In genomic region chr17:79291672-79292071, GRCm38 (mm10) we compare ENCODE assay signal across 20 mouse cellular contexts.
"Had no signal": no experiment of that assay in that cellular context is flagged by ENCODE, and none has a peak within 500 bp of the region (broad histone marks: within the 10 kb centered on the region; RNA-seq: fewer than 3 reads in every experiment).

No protein-coding gene starts in this region.

- H3K9me3 ChIP-seq: midbrain, embryonic 10.5 days; midbrain, embryonic 13.5 days; midbrain, embryonic 15.5 days; neural tube, embryonic 13.5 days; neural tube, embryonic 15.5 days; stomach, embryonic 15.5 days had no signal

- H3K4me3 ChIP-seq: midbrain, embryonic 10.5 days; midbrain, embryonic 13.5 days; midbrain, embryonic 15.5 days; myocyte; neural tube, embryonic 13.5 days; neural tube, embryonic 15.5 days; stomach, embryonic 15.5 days had no signal

- DNase-seq: lung, adult 18-20 months; lung, embryonic 14.5 days; lung, postnatal 10 days; lung, postnatal 4 days; retina, postnatal 1 day; right cerebral cortex, adult 18-20 months; right cerebral cortex, postnatal 25 days; right cerebral cortex, postnatal 4 days; spleen, adult 18-20 months; thymus, adult 2 months; thymus, postnatal 25 days; thymus, postnatal 4 days had no signal

- ATAC-seq: midbrain, embryonic 13.5 days; midbrain, embryonic 15.5 days had no signal

- H3K27me3 ChIP-seq: midbrain, embryonic 13.5 days; midbrain, embryonic 15.5 days; neural tube, embryonic 13.5 days; neural tube, embryonic 15.5 days; stomach, embryonic 15.5 days had no signal

- H3K4me2 ChIP-seq: lung, embryonic 14.5 days; midbrain, embryonic 13.5 days; midbrain, embryonic 15.5 days; neural tube, embryonic 13.5 days; neural tube, embryonic 15.5 days; stomach, embryonic 15.5 days had no signal

- H3K27ac ChIP-seq: midbrain, embryonic 10.5 days; midbrain, embryonic 13.5 days; midbrain, embryonic 15.5 days; neural tube, embryonic 13.5 days; neural tube, embryonic 15.5 days; stomach, embryonic 15.5 days; stomach, postnatal 0 days had no signal

- H3K9ac ChIP-seq: lung, embryonic 14.5 days; midbrain, embryonic 13.5 days; midbrain, embryonic 15.5 days; neural tube, embryonic 13.5 days; neural tube, embryonic 15.5 days; stomach, embryonic 15.5 days had no signal

- H3K4me1 ChIP-seq: midbrain, embryonic 10.5 days; midbrain, embryonic 13.5 days; midbrain, embryonic 15.5 days; neural tube, embryonic 13.5 days; neural tube, embryonic 15.5 days had no signal

- H3K36me3 ChIP-seq: midbrain, embryonic 10.5 days; midbrain, embryonic 13.5 days; midbrain, embryonic 15.5 days; neural tube, embryonic 13.5 days; neural tube, embryonic 15.5 days; stomach, embryonic 15.5 days had no signal
